Mouse (Mus musculus): ENCODE data around the gene Vmn1r9. TPM values are rescaled to one million over a fixed set of nuclear protein-coding genes. Genes with fewer than 3 reads are reported as not detected.
"Not testable (repeated sequence)": the region's sequence is repeated elsewhere in the genome, so short reads cannot be mapped to it uniquely, and the experiment has no call there.

Vmn1r9 gene
- total RNA-seq (2021), result not detected

DNA sequence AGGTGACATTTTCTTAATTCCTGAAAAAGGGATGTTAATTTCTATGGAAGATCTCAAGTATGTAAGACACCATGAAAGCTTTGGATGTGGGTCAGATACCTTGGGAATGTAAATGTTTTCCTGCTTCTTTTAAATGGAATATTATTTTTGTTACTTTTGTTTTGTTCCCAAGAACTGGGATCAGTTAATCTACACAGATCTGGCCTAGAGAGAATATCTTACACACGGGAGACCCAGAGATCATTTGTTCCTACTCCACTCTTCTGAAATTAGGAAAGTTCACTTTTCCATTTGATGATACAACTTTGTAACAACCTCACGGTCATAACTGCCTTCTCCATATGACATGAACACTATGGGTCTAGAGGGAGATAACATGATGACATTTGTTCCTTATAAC lies at the start of gene Vmn1r9:
Gene Vmn1r9, plus strand, starts transcription at position 301 of the 400 bp plus-strand sequence.
- intact Hi-C loops (cut with DNase I), result loop anchor here (10.0 kb wide), 1 partner anchor 252 kb away; no protein-coding TSS in a partner anchor

DNA sequence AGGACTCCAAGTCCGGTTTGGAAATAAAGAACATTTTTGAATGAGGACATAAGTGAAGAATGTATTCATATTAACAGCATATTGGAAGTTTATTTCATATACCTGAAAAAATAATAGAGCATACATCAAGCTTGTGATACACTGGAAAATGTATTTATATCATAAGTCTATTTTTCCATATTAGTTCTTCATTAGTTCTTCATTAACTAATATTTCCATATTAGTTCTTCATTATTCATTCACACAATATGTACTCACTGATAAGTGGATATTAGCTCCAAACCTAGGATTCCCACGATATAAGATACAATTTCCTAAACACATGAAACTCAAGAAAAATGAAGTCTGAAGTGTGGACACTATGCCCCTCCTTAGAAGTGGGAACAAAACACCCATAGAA lies 41.4 kb upstream of the Vmn1r9 start, which contains the start of gene Vmn1r7:
Gene Vmn1r7, minus strand, starts transcription at position 101 of the 400 bp plus-strand sequence.
- DNase-seq (ENCODE audit: low spot score); intact Hi-C loops (cut with DNase I): not testable (repeated sequence)

More for the DNA sequence above, at the start of gene Vmn1r9:
- no peak for DNase-seq (ENCODE audit: low spot score)

DNA sequence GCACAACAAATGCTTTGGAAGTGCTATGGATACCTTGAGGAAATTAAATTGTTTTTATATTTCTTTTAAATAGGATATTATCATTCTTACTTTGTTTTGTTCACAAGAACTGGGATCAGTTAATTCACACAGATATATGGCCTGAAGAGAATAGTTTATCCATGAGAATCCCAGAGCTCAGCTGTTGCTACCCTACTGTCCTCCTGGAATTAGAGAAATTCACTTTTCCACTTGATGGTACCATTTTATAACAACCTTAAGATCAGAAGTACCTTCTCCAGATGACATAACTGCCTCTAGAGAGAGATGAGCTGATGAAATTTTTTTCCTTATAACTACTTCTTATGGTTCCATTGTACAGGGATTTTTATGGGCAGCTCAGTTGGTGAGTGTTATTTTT lies 34.6 kb upstream of the Vmn1r9 start, which contains the start of gene Vmn1r8:
Gene Vmn1r8, plus strand, starts transcription at position 301 of the 400 bp plus-strand sequence.
- no peak for DNase-seq (ENCODE audit: low spot score)
- intact Hi-C loops (cut with DNase I), result no loop called here

DNA sequence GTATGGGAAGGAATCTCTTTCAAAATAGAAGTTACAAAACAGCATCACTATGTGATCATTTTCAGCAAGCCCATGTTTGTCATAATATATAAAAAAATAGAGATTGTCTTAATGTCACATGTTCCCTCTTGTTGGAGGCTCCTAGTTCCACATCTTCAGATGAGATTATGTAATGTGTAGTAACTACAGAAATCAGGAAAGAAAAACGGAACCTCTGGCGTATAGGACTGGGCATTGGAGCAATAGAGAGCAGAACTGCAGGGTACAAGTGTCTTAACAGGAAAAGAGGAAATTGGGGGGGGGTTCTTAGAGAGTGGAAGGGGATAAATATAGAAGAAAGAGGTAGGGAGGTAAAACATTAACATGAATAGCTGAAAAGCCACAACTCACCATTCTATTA lies 31.9 kb upstream of the Vmn1r9 start:
- no peak for DNase-seq (ENCODE audit: low spot score)
- intact Hi-C loops (cut with DNase I), result no loop called here

DNA sequence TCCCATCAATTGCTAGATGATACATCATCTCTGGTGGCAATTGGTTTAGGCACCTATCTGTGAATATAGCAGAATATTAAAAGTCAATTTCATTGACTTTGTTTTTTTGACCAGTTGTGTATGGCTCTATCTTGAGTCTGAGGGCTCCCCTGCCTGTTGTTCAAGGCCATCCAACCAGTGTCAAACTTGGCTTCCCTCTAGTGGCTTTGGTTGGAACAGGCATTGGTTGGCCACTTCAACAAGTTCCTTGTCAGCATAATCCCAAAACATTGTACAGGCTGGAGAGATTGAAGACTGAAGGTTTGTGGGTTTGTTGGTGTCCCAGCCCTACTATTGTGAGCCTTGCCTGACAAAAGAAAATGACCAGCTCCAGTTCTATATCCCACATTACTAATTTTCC lies 2.9 kb upstream of the Vmn1r9 start:
- intact Hi-C loops (cut with DNase I), result loop anchor here (10.0 kb wide), 1 partner anchor 249 kb away; no protein-coding TSS in a partner anchor

DNA sequence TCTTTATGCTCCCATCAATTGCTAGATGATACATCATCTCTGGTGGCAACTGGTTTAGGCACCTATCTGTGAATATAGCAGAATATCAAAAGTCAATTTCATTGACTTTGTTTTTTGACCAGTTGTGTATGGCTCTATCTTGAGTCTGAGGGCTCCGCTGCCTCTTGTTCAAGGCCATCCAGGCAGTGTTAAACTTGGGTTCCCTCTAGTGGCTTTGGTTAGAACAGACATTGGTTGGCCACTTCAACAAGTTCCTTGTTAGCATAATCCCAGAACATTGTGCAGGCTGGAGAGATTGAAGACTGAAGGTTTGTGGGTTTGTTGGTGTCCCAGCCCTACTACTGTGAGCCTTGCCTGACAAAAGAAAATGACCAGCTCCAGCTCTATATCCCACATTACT lies 39.8 kb downstream of the Vmn1r9 start:
- intact Hi-C loops (cut with DNase I), result no loop called here
- no peak for DNase-seq (ENCODE audit: low spot score)

More for the DNA sequence above, 2.9 kb upstream of the Vmn1r9 start:
- DNase-seq (ENCODE audit: low spot score), result no peak

DNA sequence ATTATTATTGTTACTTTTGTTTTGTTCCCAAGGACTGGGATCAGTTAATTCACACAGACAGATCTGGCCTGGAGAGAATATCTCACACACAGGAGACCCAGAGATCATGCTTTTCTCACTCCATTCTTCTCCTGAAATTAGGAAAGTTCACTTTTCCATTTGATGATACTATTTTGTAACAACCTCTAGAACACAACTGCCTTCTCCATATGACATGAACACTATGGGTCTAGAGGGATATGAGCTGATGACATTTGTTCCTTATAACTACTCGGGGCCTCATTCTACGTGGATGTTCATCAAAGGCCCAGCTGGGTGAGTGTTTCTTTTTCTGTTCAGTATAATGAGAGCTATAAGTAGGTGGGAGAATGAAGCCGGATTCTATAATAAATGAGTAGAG lies 42.6 kb downstream of the Vmn1r9 start, which contains the start of gene Vmn1r10:
Gene Vmn1r10, plus strand, starts transcription at position 301 of the 400 bp plus-strand sequence.
- intact Hi-C loops (cut with DNase I), result no loop called here
- no peak for DNase-seq (ENCODE audit: low spot score)

Other genes with a start within 250 kb of the Vmn1r9 start
- gene Fkbp9, start 234.7 kb upstream of the Vmn1r9 start, total RNA-seq (2021), result 10 to 100 TPM; 77.3 to 84.5 TPM
- 10 to 100 TPM; 67.5 to 75.9 TPM for gene Nt5c3, start 142.9 kb upstream of the Vmn1r9 start, total RNA-seq (2021)
- under 1 TPM in 1 of 2 experiments, not detected in 1; 0.21 TPM for gene Vmn1r4, start 142.8 kb upstream of the Vmn1r9 start, total RNA-seq (2021)
- gene Vmn1r5, start 96.5 kb upstream of the Vmn1r9 start, total RNA-seq (2021), result not detected
- gene Vmn1r6, start 69.5 kb upstream of the Vmn1r9 start, total RNA-seq (2021), result not detected
- gene Vmn1r7, start 41.5 kb upstream of the Vmn1r9 start, total RNA-seq (2021), result not detected
- gene Vmn1r8, start 34.5 kb upstream of the Vmn1r9 start, total RNA-seq (2021), result not detected
- gene Vmn1r10, start 42.7 kb downstream of the Vmn1r9 start, total RNA-seq (2021), result not detected
- not detected for gene Vmn1r11, start 66.7 kb downstream of the Vmn1r9 start, total RNA-seq (2021)
- not detected for gene Vmn1r12, start 90.1 kb downstream of the Vmn1r9 start, total RNA-seq (2021)
- gene Vmn1r13, start 136.5 kb downstream of the Vmn1r9 start, total RNA-seq (2021), result not detected
- not detected for gene Vmn1r14, start 164.9 kb downstream of the Vmn1r9 start, total RNA-seq (2021)
- gene Vmn1r15, start 191.2 kb downstream of the Vmn1r9 start, total RNA-seq (2021), result not detected

All from heart, postnatal 25 days (tissue).